Mouse (Mus musculus) liver, embryonic 14.5 days (tissue): ENCODE measurements around the gene Il7r.

Experiments used
- CTCF ChIP-seq: IDR thresholded peaks from 2 replicates; pipeline ENCODE4 v1.5.1; 2016; ENCODE audit warnings: antibody characterized with exemption, low read depth, control low read depth
- EP300 ChIP-seq: IDR thresholded peaks from 2 replicates; pipeline ENCODE4 v1.6.1; 2016; ENCODE audit warnings: antibody characterized with exemption, low read depth

DNA sequence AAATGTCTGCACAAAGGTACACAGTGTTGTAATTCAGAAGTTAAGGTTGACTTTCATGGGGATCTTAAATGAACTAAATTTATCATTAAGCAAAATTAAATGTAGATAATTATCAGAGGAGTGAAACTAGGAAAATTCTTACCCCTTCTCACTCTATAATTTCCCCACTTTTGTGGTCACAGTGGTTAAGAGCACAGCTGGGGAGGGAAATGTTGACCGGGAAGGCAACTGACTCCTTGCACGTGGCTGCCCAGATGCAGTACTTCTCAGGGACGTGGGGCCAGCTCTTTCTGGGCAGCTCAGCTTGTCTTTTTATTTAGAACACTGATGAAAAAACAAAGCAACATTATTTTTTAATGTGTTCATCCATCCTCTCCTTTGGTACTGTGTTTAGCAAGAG is 37.9 kb downstream of the Il7r start:
- no peak for TF ChIP-seq CTCF
- no peak for TF ChIP-seq EP300
